10 mouse cellular contexts compared by ENCODE assay signal in the genomic region with DNA sequence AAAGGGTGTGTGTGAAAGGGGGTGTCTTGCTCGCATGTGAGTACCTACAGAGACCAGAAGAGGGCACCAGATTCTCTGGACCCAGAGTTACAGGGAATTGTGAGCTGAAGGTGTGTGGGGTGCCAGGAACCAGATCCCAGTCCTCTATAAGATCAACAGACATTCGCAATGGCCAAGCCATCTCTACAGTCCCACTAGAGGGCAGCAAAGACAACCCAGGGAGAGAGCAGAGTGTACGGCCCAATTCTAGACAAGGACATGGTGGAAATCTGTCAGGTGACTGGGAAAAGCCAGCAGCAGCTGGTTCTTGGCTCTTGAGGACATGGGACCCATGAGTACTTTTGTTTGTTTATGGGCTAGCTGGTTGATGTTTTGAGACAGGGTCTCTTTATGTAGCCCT. TPM values are rescaled to one million over a fixed set of nuclear protein-coding genes. Genes with fewer than 3 reads are reported as not detected.
DNase-seq lines count a peak whose midpoint lies in the region; ATAC-seq and TF ChIP-seq lines count a peak whose summit lies in the region.
"Had no signal": no experiment of that assay in that cellular context is flagged by ENCODE, and none has a peak within 500 bp of the region (broad histone marks: within the 10 kb centered on the region; RNA-seq: fewer than 3 reads in every experiment).

No protein-coding gene starts in this region.

- H3K36me3 ChIP-seq in liver, embryonic 14.5 days (replicated peaks; ENCODE audit: control insufficient read depth, insufficient read depth, low read depth), result no peaks in the 10 kb centered on the region; the same call in 1 of the 2 replicates
- H3K36me3 ChIP-seq in hindbrain, embryonic 12.5 days, result peaks cover 13% of the 10 kb centered on the region; the same call in 1 of the 2 replicates

- no peaks in the 10 kb centered on the region for H3K9me3 ChIP-seq in liver, embryonic 14.5 days (ENCODE audit: control insufficient read depth, low read length)
- no peaks in the 10 kb centered on the region for H3K9me3 ChIP-seq in hindbrain, embryonic 12.5 days (replicated peaks)
- H3K9me3 ChIP-seq: liver, embryonic 13.5 days; stomach, embryonic 15.5 days had no signal

- H3K27me3 ChIP-seq in liver, embryonic 14.5 days (ENCODE audit: control insufficient read depth, insufficient read depth, low read length), result no peaks in the 10 kb centered on the region
- no peaks in the 10 kb centered on the region for H3K27me3 ChIP-seq in hindbrain, embryonic 12.5 days
- H3K27me3 ChIP-seq: liver, embryonic 13.5 days; stomach, embryonic 15.5 days had no signal

- H3K27ac ChIP-seq in liver, embryonic 14.5 days, result no peak overlapping the region
- H3K27ac ChIP-seq in hindbrain, embryonic 12.5 days, result no peak overlapping the region
- H3K27ac ChIP-seq: liver, embryonic 13.5 days; stomach, embryonic 15.5 days had no signal

- H3K4me2 ChIP-seq in liver, embryonic 14.5 days (ENCODE audit: low read depth), result no peak overlapping the region
- no peak overlapping the region for H3K4me2 ChIP-seq in hindbrain, embryonic 12.5 days (replicated peaks)
- H3K4me2 ChIP-seq: liver, embryonic 13.5 days; stomach, embryonic 15.5 days had no signal

- no peaks in the 10 kb centered on the region for H3K4me1 ChIP-seq in liver, embryonic 14.5 days (replicated peaks; ENCODE audit: control insufficient read depth in 2 of 2, insufficient read depth in 2 of 2, low read length in 1 of 2)
- no peaks in the 10 kb centered on the region for H3K4me1 ChIP-seq in hindbrain, embryonic 12.5 days
- H3K4me1 ChIP-seq: stomach, embryonic 15.5 days had no signal

- no peak for ATAC-seq in liver, embryonic 14.5 days (ENCODE audit: insufficient read depth)
- no peak for ATAC-seq in hindbrain, embryonic 12.5 days (ENCODE audit: low FRiP score)

- peak; percentile 55 to 65 for DNase-seq in heart, adult 18-20 months
- no peak for DNase-seq in heart, postnatal 25 days (ENCODE audit: low spot score)
- peak; percentile 58 to 60 for DNase-seq in B cell, adult 2 months
- peak; percentile 97 for DNase-seq in R1 (ENCODE audit: low read depth, low spot score)
- no peak for DNase-seq in liver, embryonic 14.5 days (ENCODE audit: low read depth in 3 of 3, low spot score in 3 of 3)
- peak; percentile 74 for DNase-seq in thymus, postnatal 14 days
- no peak for DNase-seq in gastrocnemius, postnatal 25 days
- DNase-seq: liver, embryonic 13.5 days had no signal

- TF ChIP-seq EP300 in liver, embryonic 14.5 days (IDR thresholded peaks at IDR 0.05; ENCODE audit: low read depth), result no peak

- no peak overlapping the region for H3K9ac ChIP-seq in liver, embryonic 14.5 days (replicated peaks)
- H3K9ac ChIP-seq in hindbrain, embryonic 12.5 days, result no peak overlapping the region
- H3K9ac ChIP-seq: liver, embryonic 13.5 days; stomach, embryonic 15.5 days had no signal

- peak; percentile 88 for TF ChIP-seq CTCF in liver, embryonic 14.5 days (IDR thresholded peaks at IDR 0.05; ENCODE audit: low read depth)

- H3K4me3 ChIP-seq in liver, embryonic 14.5 days (ENCODE audit: insufficient read depth in 1 of 2, low read depth in 2 of 2, low read length in 2 of 2), result no peak overlapping the region
- no peak overlapping the region for H3K4me3 ChIP-seq in hindbrain, embryonic 12.5 days
- H3K4me3 ChIP-seq: liver, embryonic 13.5 days; stomach, embryonic 15.5 days had no signal

- intact Hi-C loops in heart, postnatal 25 days (cut with DNase I), result no loop called here

- WGBS in liver, embryonic 14.5 days (ENCODE audit: insufficient replicate concordance), result 52% methylated on average over 3 of the region's 3 CpGs
- 61% methylated on average over 3 of the region's 3 CpGs for WGBS in hindbrain, embryonic 12.5 days

RNA-seq across cellular contexts. Expression of a gene that starts 10.5 kb away (rescaled TPM):
- 10 to 100 TPM; 22.6 to 25.6 TPM for total RNA-seq in heart, adult 18-20 months (2021)
- 10 to 100 TPM; 23.9 to 26.0 TPM for total RNA-seq in heart, postnatal 25 days (2021)
- 18.7 and 27.6 TPM in 2 replicates for polyA plus RNA-seq in liver, embryonic 14.5 days (2012; rRNA removed)
- 30.2 and 35.4 TPM in 2 replicates for polyA plus RNA-seq in liver, embryonic 14.5 days (2014; fragmentation: Nextera tagmentation; extraction: Ambion mirVana)
- polyA plus RNA-seq in hindbrain, embryonic 12.5 days (2016; fragmentation: Nextera tagmentation; extraction: Ambion mirVana), result 14.1 and 14.3 TPM in 2 replicates
- 10 to 100 TPM; 12.6 to 14.9 TPM for total RNA-seq in gastrocnemius, postnatal 25 days (2021)

RNA-seq across cellular contexts. Expression of a gene that starts 20.1 kb away (rescaled TPM):
- 1 to 10 TPM; 2.6 to 2.8 TPM for total RNA-seq in heart, adult 18-20 months (2021)
- total RNA-seq in heart, postnatal 25 days (2021), result 1 to 10 TPM; 3.0 to 3.1 TPM
- polyA plus RNA-seq in liver, embryonic 14.5 days (2012; rRNA removed), result 3.6 and 3.9 TPM in 2 replicates
- polyA plus RNA-seq in liver, embryonic 14.5 days (2014; fragmentation: Nextera tagmentation; extraction: Ambion mirVana), result 1.1 and 2.2 TPM in 2 replicates
- polyA plus RNA-seq in hindbrain, embryonic 12.5 days (2016; fragmentation: Nextera tagmentation; extraction: Ambion mirVana), result 1.1 and 1.3 TPM in 2 replicates
- 1 to 10 TPM; 2.2 to 2.5 TPM for total RNA-seq in gastrocnemius, postnatal 25 days (2021)

RNA-seq across cellular contexts. Expression of a gene that starts 20.2 kb away (rescaled TPM):
- under 1 TPM in 1 of 2 experiments, not detected in 1; 0.60 TPM for total RNA-seq in heart, adult 18-20 months (2021)
- total RNA-seq in heart, postnatal 25 days (2021), result not detected
- polyA plus RNA-seq in liver, embryonic 14.5 days (2012; rRNA removed), result 0.35 TPM in 1 of 2 replicates, not detected in the other
- 0.32 TPM in 1 of 2 replicates, not detected in the other for polyA plus RNA-seq in liver, embryonic 14.5 days (2014; fragmentation: Nextera tagmentation; extraction: Ambion mirVana)
- not detected in 2 replicates for polyA plus RNA-seq in hindbrain, embryonic 12.5 days (2016; fragmentation: Nextera tagmentation; extraction: Ambion mirVana)
- total RNA-seq in gastrocnemius, postnatal 25 days (2021), result not detected
- polyA plus RNA-seq: liver, embryonic 13.5 days had no signal

RNA-seq across cellular contexts. Expression of a gene that starts 23.3 kb away (rescaled TPM):
- under 1 TPM; 0.57 to 0.77 TPM for total RNA-seq in heart, adult 18-20 months (2021)
- 1 to 10 TPM; 1.1 to 1.2 TPM for total RNA-seq in heart, postnatal 25 days (2021)
- 26.2 and 26.4 TPM in 2 replicates for polyA plus RNA-seq in liver, embryonic 14.5 days (2012; rRNA removed)
- 6.0 and 7.6 TPM in 2 replicates for polyA plus RNA-seq in liver, embryonic 14.5 days (2014; fragmentation: Nextera tagmentation; extraction: Ambion mirVana)
- polyA plus RNA-seq in hindbrain, embryonic 12.5 days (2016; fragmentation: Nextera tagmentation; extraction: Ambion mirVana), result 25.0 and 30.7 TPM in 2 replicates
- total RNA-seq in gastrocnemius, postnatal 25 days (2021), result 1 to 10 TPM in 1 of 2 experiments, under 1 TPM in 1; 0.87 to 1.8 TPM

RNA-seq across cellular contexts. Expression of a gene that starts 34.3 kb away (rescaled TPM):
- under 1 TPM in 1 of 2 experiments, not detected in 1; 0.27 TPM for total RNA-seq in heart, adult 18-20 months (2021)
- under 1 TPM; 0.36 to 0.39 TPM for total RNA-seq in heart, postnatal 25 days (2021)
- polyA plus RNA-seq in liver, embryonic 14.5 days (2012; rRNA removed), result 0.80 and 1.7 TPM in 2 replicates
- polyA plus RNA-seq in liver, embryonic 14.5 days (2014; fragmentation: Nextera tagmentation; extraction: Ambion mirVana), result 0.87 and 0.96 TPM in 2 replicates
- polyA plus RNA-seq in hindbrain, embryonic 12.5 days (2016; fragmentation: Nextera tagmentation; extraction: Ambion mirVana), result 11.6 and 12.3 TPM in 2 replicates
- 1 to 10 TPM in 1 of 2 experiments, under 1 TPM in 1; 0.69 to 1.4 TPM for total RNA-seq in gastrocnemius, postnatal 25 days (2021)

Comparison
In these comparisons a context has a peak if more than half of its experiments do, and no peak if none do; other contexts are left out.
1. DNase-seq: peak in heart, adult 18-20 months (2 of 2), B cell, adult 2 months (2 of 2), R1 (single experiment) and thymus, postnatal 14 days (single experiment); none in heart, postnatal 25 days (single experiment), liver, embryonic 14.5 days (0 of 3) and gastrocnemius, postnatal 25 days (single experiment).